Mouse (Mus musculus): ENCODE measurements at regions not wholly inside any gene's neighbourhood (a gene's known extent, or its start where the extent isn't known, plus 50 kb on each side); places are given as distances from the start of the nearest gene placed in this dataset.
"Not testable (repeated sequence)": the region's sequence is repeated elsewhere in the genome, so short reads cannot be mapped to it uniquely, and the experiment has no call there.

DNA sequence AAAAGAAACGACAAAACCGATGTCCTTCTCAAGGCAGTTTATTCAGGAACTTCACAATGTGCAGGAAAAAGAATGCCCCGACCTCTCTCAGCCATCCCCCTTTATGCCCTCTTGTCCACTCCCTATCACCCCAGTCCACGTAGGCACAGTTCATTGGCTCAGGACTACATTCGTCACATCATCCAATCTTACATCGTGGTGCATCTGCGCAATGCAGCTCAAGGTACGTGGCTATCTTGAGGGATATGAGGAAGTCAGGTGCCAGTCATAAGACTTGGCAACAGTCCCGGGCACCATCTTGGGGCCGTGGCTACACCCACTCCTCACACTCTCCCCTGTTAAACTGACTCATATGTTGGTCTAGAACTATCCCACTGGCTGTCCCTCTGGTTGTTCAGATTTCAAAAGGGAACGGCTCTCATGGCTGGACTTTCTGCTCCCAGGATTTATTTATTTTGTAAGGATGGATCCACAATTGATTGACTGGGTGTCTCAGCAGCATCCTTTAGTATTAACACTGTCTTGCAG is 87.4 kb upstream of the Olfr1402 start:
- not testable (repeated sequence) for DNase-seq (ENCODE audit: low read depth, low spot score)

DNA sequence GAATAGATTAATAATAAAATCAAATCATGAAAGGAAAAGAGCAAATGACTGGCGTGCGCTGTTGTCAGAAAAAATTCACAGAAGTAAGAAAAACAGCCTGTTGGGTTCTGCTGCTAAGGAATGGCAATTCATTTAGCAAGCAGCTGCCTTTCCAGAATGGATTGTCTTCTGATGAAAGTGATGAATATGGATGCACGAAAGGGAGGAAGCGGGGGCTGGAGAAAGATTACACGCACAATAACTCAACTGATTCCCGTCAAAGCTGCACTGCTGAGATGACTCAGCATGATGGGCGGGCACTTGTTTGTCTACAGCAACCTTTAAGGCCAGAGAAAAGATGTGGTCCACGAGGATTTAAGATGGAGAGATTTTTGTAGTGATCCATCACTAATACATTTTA is 85.4 kb upstream of the Olfr1402 start:
- DNase-seq (ENCODE audit: low read depth, low spot score) = peak; percentile 8

GRCm38 (mm10) chr3:97491904-97492303 is 70.1 kb upstream of the Olfr1402 start:
- DNase-seq (ENCODE audit: low read depth, low spot score) = no peak

- DNase-seq (ENCODE audit: low read depth, low spot score) = no peak
These were observed 69.4 kb upstream of the Olfr1402 start for GRCm38 (mm10) chr3:97491208-97491607.

GRCm38 (mm10) chr3:97489336-97489735 is 67.5 kb upstream of the Olfr1402 start:
- no peak for DNase-seq (ENCODE audit: low read depth, low spot score)

Measured in embryo, embryonic 11.5 days (tissue).